ENCODE assay signal across 9 mouse cellular contexts in the genomic region with DNA sequence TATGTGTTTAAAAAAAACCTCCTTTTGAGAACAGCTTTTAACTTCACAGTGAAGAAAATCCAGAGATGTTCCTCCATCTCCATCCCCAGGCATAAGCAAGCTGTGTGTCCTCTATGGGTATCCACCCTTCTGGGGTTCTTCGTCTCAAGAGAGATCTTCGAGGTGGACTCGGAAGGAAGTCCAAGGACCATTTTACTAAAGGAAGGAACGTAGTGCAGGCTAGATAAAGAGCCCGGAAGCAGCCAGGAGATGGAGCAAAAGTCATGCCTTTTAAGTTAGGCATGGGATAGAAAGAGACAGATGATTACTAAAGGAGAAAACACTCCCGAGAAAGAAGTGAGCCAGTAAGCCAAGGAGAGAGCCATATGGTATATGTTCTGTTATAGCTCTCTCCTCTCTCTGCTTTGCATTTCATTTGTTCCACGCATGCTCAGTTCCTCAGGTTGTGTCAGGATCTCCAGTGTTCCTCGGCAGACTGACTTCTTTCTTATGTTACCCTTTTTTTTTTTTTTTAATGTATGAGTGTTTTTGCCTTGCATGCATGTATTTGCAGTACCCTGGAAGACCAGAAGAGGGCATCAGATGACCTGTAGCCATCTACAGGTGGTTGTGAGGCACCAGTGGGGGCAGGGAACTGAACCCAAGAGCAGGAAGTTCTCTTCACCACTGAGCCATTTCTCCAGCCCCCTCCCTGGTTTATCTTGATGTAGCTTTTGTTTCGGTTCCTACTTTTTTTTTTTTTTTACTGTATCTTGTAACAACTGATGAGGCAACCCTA. TPM values are rescaled to one million over a fixed set of nuclear protein-coding genes. Genes with fewer than 3 reads are reported as not detected.
DNase-seq lines count a peak whose midpoint lies in the region; ATAC-seq and TF ChIP-seq lines count a peak whose summit lies in the region.
"Had no signal": no experiment of that assay in that cellular context is flagged by ENCODE, and none has a peak within 500 bp of the region (broad histone marks: within the 10 kb centered on the region; RNA-seq: fewer than 3 reads in every experiment).

No protein-coding gene starts in this region.

- no peaks in the 10 kb centered on the region for H3K36me3 ChIP-seq in hindbrain, embryonic 10.5 days
- H3K36me3 ChIP-seq in hindbrain, embryonic 14.5 days (replicated peaks; ENCODE audit: control insufficient read depth, insufficient read depth), result no peaks in the 10 kb centered on the region
- no peaks in the 10 kb centered on the region for H3K36me3 ChIP-seq in heart, embryonic 12.5 days
- H3K36me3 ChIP-seq in thymus, adult 2 months (ENCODE audit: control insufficient read depth, insufficient read depth, low read length), result no peaks in the 10 kb centered on the region
- H3K36me3 ChIP-seq: embryonic facial prominence, embryonic 15.5 days had no signal

- H3K4me1 ChIP-seq in hindbrain, embryonic 10.5 days (replicated peaks), result no peaks in the 10 kb centered on the region
- no peaks in the 10 kb centered on the region for H3K4me1 ChIP-seq in hindbrain, embryonic 14.5 days (replicated peaks; ENCODE audit: control insufficient read depth, insufficient read depth, low read length)
- H3K4me1 ChIP-seq in heart, embryonic 12.5 days (replicated peaks), result peaks cover 22% of the 10 kb centered on the region
- peaks cover 22% of the 10 kb centered on the region for H3K4me1 ChIP-seq in thymus, adult 2 months (replicated peaks; ENCODE audit: control insufficient read depth, insufficient read depth, low read length)
- H3K4me1 ChIP-seq: embryonic facial prominence, embryonic 15.5 days had no signal

- no peaks in the 10 kb centered on the region for H3K9me3 ChIP-seq in hindbrain, embryonic 10.5 days
- no peaks in the 10 kb centered on the region for H3K9me3 ChIP-seq in hindbrain, embryonic 14.5 days (ENCODE audit: control insufficient read depth, low read length)
- no peaks in the 10 kb centered on the region for H3K9me3 ChIP-seq in heart, embryonic 12.5 days (replicated peaks)
- H3K9me3 ChIP-seq: embryonic facial prominence, embryonic 15.5 days had no signal

- TF ChIP-seq CTCF in thymus, adult 2 months (IDR thresholded peaks at IDR 0.05; ENCODE audit: borderline replicate concordance, control insufficient read depth, extremely low read depth, insufficient read depth, low read length, poor library complexity), result no peak

- H3K4me3 ChIP-seq in hindbrain, embryonic 10.5 days, result no peak overlapping the region
- no peak overlapping the region for H3K4me3 ChIP-seq in hindbrain, embryonic 14.5 days (replicated peaks; ENCODE audit: low read length)
- H3K4me3 ChIP-seq in heart, embryonic 12.5 days, result no peak overlapping the region
- no peak overlapping the region for H3K4me3 ChIP-seq in thymus, adult 2 months (ENCODE audit: control insufficient read depth, insufficient read depth, low read length)
- H3K4me3 ChIP-seq: embryonic facial prominence, embryonic 15.5 days had no signal

- 78% methylated on average over 9 of the region's 9 CpGs for WGBS in hindbrain, embryonic 10.5 days
- WGBS in hindbrain, embryonic 14.5 days, result 75% methylated on average over 9 of the region's 9 CpGs
- 61% methylated on average over 9 of the region's 9 CpGs for WGBS in heart, embryonic 12.5 days
- 23% methylated on average over 9 of the region's 9 CpGs for WGBS in thymus, adult 2 months

- no peaks in the 10 kb centered on the region for H3K27me3 ChIP-seq in hindbrain, embryonic 10.5 days (ENCODE audit: insufficient read depth, poor library complexity, severe bottlenecking)
- H3K27me3 ChIP-seq in hindbrain, embryonic 14.5 days (ENCODE audit: control insufficient read depth, insufficient read depth, low read length), result no peaks in the 10 kb centered on the region
- H3K27me3 ChIP-seq in heart, embryonic 12.5 days (replicated peaks), result no peaks in the 10 kb centered on the region
- H3K27me3 ChIP-seq in thymus, adult 2 months (ENCODE audit: control insufficient read depth, insufficient read depth, low read length), result no peaks in the 10 kb centered on the region
- H3K27me3 ChIP-seq: embryonic facial prominence, embryonic 15.5 days had no signal

- H3K4me2 ChIP-seq in hindbrain, embryonic 14.5 days (replicated peaks), result no peak overlapping the region
- no peak overlapping the region for H3K4me2 ChIP-seq in heart, embryonic 12.5 days
- H3K4me2 ChIP-seq: embryonic facial prominence, embryonic 15.5 days had no signal

- no peak for ATAC-seq in hindbrain, embryonic 14.5 days (ENCODE audit: low FRiP score)
- no peak for ATAC-seq in heart, embryonic 12.5 days (ENCODE audit: insufficient number of reproducible peaks, low FRiP score)
- peak; percentile 72 for ATAC-seq in megakaryocyte-erythroid progenitor cell, adult 5-6 weeks (replicated peaks; ENCODE audit: low FRiP score, low TSS enrichment, poor library complexity, severe bottlenecking)

- H3K9ac ChIP-seq in hindbrain, embryonic 14.5 days, result no peak overlapping the region
- H3K9ac ChIP-seq in heart, embryonic 12.5 days, result no peak overlapping the region
- H3K9ac ChIP-seq: embryonic facial prominence, embryonic 15.5 days had no signal

- peak; percentile 18 for DNase-seq in hindbrain, embryonic 10.5 days (ENCODE audit: low spot score)
- no peak for DNase-seq in hindbrain, embryonic 14.5 days (ENCODE audit: low spot score)
- DNase-seq in ES-CJ7 (ENCODE audit: low read depth, low spot score), result peak; percentile 86
- peak; percentile 20 to 22 for DNase-seq in cerebellum, postnatal 36 days
- DNase-seq in left cerebral cortex, adult 18-20 months (ENCODE audit: low spot score in 2 of 2), result peak; percentile 59 to 64
- peak; percentile 89 for DNase-seq in thymus, adult 2 months

- no peak overlapping the region for H3K27ac ChIP-seq in hindbrain, embryonic 10.5 days
- H3K27ac ChIP-seq in hindbrain, embryonic 14.5 days, result no peak overlapping the region
- H3K27ac ChIP-seq in heart, embryonic 12.5 days (ENCODE audit: poor library complexity, severe bottlenecking), result peak overlapping the region; percentile 66; the same call in 1 of the 2 replicates
- H3K27ac ChIP-seq in thymus, adult 2 months (ENCODE audit: control insufficient read depth, insufficient read depth, low read length), result no peak overlapping the region; the same call in 1 of the 2 replicates
- H3K27ac ChIP-seq: embryonic facial prominence, embryonic 15.5 days had no signal

- no peak for TF ChIP-seq POLR2A in thymus, adult 2 months (IDR thresholded peaks at IDR 0.05; ENCODE audit: control insufficient read depth, extremely low read depth, insufficient read depth, low read length, poor library complexity)

RNA-seq across cellular contexts. Expression of a gene that starts 11.1 kb away (rescaled TPM):
- 1.4 TPM in 2 replicates for polyA plus RNA-seq in hindbrain, embryonic 10.5 days (2016; fragmentation: Nextera tagmentation; extraction: Ambion mirVana)
- polyA plus RNA-seq in hindbrain, embryonic 14.5 days (2014; fragmentation: Nextera tagmentation; extraction: Ambion mirVana), result 2.4 and 3.6 TPM in 2 replicates
- 0.55 TPM in 1 of 2 replicates, not detected in the other for polyA plus RNA-seq in heart, embryonic 12.5 days (2016; fragmentation: Nextera tagmentation; extraction: Ambion mirVana)
- total RNA-seq in left cerebral cortex, adult 18-20 months (2021), result 10 to 100 TPM; 19.6 to 23.7 TPM
- 1.4 and 1.6 TPM in 2 replicates for total RNA-seq in megakaryocyte-erythroid progenitor cell, adult 5-6 weeks (2014; fragmentation: Nextera tagmentation)
- total RNA-seq in megakaryocyte-erythroid progenitor cell, adult 5-6 weeks (2017), result 0.65 and 1.5 TPM in 2 replicates
- polyA plus RNA-seq in thymus, adult 2 months (2012; rRNA removed), result 0.44 and 0.79 TPM in 2 replicates
